Mouse (Mus musculus): ENCODE data around the gene Skp1a. TPM values are rescaled to one million over a fixed set of nuclear protein-coding genes. Genes with fewer than 3 reads are reported as not detected.

Gene Skp1a
- total RNA-seq, 2 experiments from 2014 or later, result 234 to 243 TPM

DNA sequence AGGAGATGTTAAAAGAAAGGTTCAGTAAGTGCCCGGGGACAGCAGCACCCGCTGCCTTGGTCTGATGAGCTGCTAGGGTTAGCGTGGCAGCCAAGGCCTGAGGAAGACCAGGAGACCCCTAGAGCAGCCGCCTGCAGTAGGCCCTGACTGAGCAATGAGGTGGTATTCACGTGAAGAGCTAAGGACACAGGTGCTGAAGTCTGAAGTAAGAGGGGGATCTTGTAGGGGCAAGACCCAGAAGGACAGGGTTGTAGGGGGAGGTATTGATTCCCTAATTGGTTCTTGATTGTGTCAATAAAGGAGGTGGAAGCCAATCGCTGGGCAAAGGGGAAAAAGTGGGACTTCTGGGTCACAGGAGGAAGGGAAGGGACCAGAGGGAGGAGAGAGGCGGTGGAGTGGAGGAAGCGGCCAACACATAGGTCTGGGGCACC lies 45.2 kb downstream of the Skp1a start:
- DNase-seq (ENCODE audit: low spot score in 2 of 2), result no peak

DNA sequence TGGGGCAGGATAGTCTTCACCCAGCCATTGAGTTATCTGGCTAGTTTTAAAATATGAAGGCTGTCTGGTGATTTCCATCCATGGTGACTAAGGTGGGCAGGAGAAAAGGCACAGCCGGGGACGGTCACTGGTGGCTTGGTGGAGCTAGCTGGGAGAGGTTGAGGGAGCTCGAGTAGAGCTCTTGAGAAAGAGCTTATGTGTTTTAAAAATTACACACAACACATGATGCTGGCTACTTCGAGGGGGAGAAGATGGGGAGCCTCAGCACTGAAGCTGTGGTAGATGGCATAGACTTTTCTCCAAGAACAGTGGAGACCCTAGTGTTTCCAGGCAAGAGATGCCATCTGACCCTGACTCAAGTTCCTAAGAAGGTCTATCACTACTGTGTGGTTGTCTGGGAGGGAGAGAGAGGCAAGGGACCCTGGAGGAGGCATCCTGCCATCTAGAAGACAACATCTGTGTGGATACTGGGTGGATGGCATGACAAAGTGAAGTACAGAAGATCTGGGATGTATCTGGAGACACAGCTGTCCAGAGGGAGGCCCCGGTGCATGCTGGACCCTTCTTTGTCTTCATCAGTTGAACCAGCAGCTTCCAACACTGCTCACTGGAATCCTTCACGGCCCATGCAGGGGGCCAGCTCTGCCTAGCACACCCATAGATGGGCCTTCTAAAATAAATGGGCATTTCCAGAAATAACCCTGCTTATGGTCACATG lies 45.8 kb downstream of the Skp1a start:
- DNase-seq (ENCODE audit: low spot score in 2 of 2), result no peak

GRCm38 (mm10) chr11:52278164-52278563 lies 46.4 kb downstream of the Skp1a start:
- no peak for DNase-seq (ENCODE audit: low spot score in 2 of 2)

DNA sequence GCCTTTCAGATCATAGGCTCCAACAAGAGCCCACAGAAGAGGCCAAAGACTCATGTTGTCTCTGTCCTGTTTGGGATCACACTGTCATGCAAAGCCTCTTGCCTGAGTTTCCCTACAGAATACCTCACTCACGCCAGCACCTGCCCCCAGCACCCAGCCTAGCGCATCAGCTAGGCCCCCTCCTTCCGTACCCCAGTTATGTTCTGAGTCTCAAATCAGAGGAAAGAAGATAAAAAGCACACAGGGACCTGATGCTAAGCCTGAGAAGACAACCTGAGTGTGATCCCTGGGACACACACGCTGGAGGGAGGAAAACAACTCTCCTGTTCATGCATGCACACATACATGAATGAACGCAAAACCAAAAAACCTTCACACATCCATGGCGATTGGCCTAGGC lies 47.2 kb downstream of the Skp1a start:
- no peak for DNase-seq (ENCODE audit: low spot score in 2 of 2)

- DNase-seq (ENCODE audit: low spot score in 2 of 2), result no peak
Measured at GRCm38 (mm10) chr11:52279611-52280145, 47.9 kb downstream of the Skp1a start.

DNA sequence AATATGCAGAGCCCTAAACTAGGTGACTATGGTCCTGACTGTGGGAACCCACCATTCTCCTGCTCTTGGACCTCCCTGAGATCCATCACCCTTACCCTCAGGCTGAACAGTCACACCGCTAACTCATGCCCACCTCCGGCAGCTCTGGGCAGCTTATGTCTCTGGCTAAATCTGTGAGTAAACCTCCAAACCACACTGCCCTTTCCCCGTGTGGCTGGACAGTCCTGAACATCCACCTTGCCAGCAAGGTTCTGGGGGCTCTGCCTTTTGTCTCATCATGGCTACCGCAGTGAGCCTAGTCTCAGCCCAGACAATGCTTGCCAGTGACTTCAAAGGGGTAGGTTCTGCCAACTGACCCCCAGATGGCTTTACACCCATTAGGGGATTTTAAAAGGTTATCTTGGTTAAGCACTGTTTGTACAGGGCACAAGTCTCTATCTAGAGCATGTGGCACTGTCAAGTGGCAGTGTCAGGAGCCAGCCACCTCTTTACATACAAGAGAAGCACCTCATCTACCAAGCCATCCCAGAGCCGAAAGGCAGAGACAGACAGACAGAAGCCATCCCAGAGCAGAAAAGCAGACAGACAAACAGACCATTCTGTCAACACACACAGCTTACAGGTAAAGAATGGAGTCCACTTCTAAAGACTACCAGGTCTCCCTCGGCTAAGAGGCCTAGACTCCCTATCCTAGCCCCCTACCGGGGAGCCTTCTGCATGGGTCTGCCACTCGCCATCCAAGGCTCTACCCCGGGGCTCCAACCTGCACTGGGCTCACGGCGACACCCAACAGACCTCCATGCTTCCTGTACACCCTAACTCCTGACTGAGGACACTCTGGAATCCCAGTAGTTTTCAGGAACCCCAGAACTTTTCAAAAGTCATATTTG lies 49.0 kb downstream of the Skp1a start:
- DNase-seq (ENCODE audit: low spot score in 2 of 2), result no peak

GRCm38 (mm10) chr11:52281568-52282328 lies 50.0 kb downstream of the Skp1a start:
- DNase-seq (ENCODE audit: low spot score in 2 of 2), result no peak

GRCm38 (mm10) chr11:52282420-52282773 lies 50.6 kb downstream of the Skp1a start:
- DNase-seq (ENCODE audit: low spot score in 2 of 2), result no peak

DNA sequence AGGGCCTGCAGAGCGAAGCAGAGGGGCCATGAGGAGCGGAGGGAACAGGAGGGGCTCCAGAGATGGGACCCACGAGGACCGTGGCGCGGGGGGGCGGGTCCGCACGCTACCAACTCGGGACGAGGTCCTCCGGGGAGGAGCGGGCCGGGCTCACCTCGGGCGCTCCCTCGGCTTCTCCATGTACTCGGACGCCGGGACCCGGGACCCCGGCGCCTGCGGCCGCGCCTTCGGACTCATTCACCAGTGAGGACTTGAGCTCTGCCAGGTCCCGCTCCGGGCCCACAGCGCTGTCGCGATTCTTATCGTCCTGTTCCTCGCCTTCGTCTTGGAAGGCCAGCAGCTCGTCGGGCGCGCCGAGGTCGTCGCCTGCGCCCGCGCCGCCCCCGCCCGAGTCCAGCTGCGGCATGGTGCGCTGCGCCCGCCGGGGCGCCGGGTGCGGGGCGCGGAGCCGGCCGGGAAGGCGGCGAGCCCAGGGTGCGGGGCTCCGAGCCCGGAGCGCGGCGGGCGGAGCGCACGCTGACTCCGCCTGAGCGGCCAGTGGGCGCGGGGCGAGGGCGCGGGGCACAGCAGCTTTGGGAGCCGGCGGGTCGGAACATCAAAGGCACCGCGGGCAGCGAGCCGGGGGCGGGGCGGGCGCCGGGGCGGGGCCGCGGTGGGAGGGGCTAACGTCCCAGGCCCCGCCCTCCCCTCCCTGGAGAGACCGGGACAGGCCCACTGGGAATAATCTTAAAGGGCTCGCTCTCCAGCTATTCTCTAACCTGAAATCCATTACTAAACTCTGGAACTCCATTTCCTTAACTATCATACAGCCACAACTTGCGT lies 51.2 kb downstream of the Skp1a start, which contains the start of gene Tcf7:
TSS of gene Tcf7 (minus strand) at position 241 of the 822 bp plus-strand sequence.
- DNase-seq (ENCODE audit: low spot score in 2 of 2), result peak in 1 of 2 experiments; percentile 42

DNA sequence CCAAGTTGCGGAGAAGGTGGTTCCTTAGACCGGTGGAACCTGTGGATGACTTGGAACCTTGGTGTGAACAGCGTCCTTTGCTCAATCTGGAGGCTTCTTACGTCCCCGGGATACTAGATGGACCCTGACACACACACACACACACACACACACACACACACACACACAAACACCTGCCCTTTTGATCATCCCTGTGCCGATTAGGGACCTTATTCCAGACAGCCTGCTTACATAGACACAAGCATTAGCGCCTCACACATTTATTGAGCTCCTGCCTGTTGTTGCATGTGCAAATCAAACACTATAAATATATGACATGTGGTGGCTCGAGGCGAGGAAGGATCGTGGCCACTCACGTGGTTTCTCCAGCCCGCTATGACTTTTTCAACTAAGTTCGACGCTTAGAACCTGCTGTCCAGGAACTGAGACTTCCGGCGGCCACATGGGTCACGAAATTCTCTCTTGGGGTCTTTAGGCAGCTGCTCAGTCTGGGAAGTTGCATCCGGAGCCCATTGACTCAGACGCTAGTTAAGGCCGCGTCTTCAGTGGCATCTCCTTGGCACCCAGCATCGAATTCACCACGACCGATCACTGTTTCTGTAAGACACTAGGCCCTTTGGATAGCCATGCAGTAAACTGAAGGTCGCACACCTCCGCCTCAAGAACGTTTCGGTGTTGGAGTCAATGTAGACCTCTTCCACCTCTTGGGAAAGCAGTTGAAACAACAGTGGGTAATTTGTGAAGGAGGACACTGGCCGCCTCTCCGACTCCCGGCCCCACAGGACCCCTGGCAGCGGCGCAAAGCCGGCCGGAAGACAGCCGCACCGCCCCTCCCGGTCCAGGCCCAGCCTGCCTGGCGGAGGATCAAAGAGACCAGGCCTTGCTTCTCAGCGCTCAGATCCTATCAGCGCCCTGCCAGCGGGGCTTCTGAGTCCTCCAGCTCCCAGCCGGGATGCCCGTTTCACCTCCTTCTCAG lies 52.1 kb downstream of the Skp1a start:
- peak in 1 of 2 experiments; percentile 62 for DNase-seq (ENCODE audit: low spot score in 2 of 2)

DNA sequence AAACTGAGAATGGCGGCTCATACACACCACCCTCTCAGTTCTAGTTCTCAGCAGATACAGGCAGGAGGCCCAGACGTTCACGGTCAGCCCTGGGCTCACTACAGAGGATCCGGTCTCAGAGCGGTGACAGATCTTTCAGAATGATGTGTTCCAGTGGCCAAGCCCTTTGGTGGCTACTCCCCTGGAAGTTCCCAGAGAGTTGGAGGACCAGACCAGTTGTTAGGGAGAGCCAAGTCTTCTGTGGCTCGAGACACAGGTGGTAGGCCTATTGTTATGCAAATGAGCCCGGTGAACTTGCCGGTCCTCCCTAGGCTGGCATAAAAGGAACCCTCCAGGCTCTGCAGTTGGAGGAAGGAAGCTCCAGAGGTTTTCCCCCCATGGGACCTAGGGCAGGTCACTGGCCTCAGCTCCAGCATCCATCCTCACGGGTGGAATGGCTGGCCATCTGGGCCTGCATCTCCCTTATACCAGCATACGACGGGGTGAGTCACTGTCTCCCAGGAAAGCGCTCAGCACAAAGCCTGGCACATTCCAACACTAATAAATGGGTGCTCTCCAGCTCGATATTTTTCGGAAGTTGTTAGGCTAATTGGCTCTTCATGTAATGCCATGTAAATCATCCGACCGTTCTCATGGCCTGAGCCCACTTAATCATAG lies 54.6 kb downstream of the Skp1a start:
- DNase-seq (ENCODE audit: low spot score in 2 of 2), result no peak

DNA sequence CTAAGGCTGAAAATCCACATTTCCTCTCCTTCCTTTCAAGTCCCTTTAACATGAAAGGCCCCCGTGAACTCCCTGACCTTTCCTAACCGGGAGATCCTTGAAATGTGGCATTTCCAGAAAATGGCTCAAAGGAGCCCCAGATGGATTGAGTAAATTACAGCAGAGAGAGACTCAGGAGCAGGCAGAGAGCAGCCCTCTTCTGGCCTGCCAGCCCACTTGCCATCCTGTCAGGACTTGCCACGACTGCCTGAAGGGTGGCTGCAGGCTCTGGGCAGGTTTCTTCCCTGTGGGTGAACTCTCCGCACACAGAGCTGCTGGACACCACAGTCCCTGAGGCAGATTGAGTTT lies 55.1 kb downstream of the Skp1a start:
- DNase-seq (ENCODE audit: low spot score in 2 of 2), result no peak

DNA sequence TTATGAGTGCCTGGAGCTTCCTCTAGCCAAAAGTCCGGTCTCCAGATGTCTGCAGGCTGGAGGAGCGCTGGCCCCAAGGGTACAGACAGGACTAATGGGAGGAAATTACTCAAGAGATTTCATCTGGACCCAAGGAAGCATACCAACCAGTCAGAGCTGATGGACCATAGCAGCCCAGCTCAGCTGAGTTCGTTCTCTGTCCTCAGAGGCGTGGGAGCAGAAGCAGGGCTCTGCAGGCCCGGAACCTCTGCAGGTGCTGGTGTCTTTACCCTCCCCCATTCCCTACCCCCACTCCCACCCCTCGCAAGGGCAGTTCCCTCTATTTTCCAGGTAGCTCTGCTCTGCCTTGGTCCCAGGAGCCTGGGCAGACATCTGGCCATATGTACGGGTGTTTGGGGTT lies 60.6 kb downstream of the Skp1a start:
- no peak for DNase-seq (ENCODE audit: low spot score in 2 of 2)

- no peak for DNase-seq (ENCODE audit: low spot score in 2 of 2)
Measured at GRCm38 (mm10) chr11:52292894-52293293, 61.1 kb downstream of the Skp1a start.

DNA sequence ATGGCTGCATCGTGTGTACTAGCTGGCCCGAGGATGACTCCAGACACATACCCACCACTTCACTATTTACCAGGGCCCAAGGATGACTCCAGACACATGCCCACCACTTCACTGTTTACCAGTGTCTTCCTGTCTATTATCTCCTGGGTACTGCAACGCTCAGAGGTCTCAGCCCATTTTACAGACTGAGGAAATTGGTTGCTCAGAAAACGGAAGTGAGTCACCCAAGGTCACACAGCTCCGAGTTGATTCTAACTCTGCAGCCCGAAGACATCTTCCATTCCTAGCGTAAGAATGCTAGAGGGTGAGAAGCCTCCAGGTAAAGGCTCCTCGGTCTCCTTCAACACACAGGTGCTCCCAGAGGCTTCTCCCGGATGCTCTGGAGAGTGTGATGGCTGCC lies 62.3 kb downstream of the Skp1a start:
- DNase-seq (ENCODE audit: low spot score in 2 of 2), result no peak

Data from gastrocnemius, postnatal 4 days (tissue).